Mouse (Mus musculus) CH12.LX (cell line): ENCODE measurements around the gene Psme4. TPM values are rescaled to one million over a fixed set of nuclear protein-coding genes. Genes with fewer than 3 reads are reported as not detected.

Experiments used
- DNase-seq: peaks from one replicate; pipeline ENCODE4 v3.0.0-alpha.2; 2013; ENCODE audit errors: extremely low read depth
- H3K27ac ChIP-seq: 2 replicates; pipeline ENCODE4 v1.5.1; 2012; ENCODE audit warnings: low read depth, mild to moderate bottlenecking, control low read depth, moderate library complexity; ENCODE audit not compliant: insufficient read depth
- H3K27me3 ChIP-seq: replicated peaks from 2 replicates; pipeline ENCODE3; 2012; ENCODE audit warnings: inconsistent platforms
- H3K36me3 ChIP-seq, 2 experiments: replicated peaks in 1 of 2; 2 replicates each; pipeline versions ENCODE3 to v1.6.1; 2012; ENCODE audit warnings: inconsistent platforms in 1 of 2, low read length in 1 of 2, mild to moderate bottlenecking in 1 of 2, mixed read lengths in 1 of 2, moderate library complexity in 1 of 2; ENCODE audit not compliant: control insufficient read depth in 1 of 2, insufficient read depth in 1 of 2
- H3K4me1 ChIP-seq, 2 experiments: 2 replicates each; pipeline ENCODE4 v1.6.1; 2012; ENCODE audit warnings: inconsistent platforms in 1 of 2, moderate library complexity in 1 of 2; ENCODE audit not compliant: insufficient read depth in 2 of 2, control insufficient read depth in 1 of 2
- H3K4me2 ChIP-seq: 2 replicates; pipeline ENCODE4 v1.6.1; 2012; ENCODE audit warnings: low read depth, mild to moderate bottlenecking, control low read depth; ENCODE audit not compliant: poor library complexity, insufficient read depth, severe bottlenecking
- H3K4me3 ChIP-seq, 3 experiments: fragments of 150-350 bp in 1 of 3; sonication (generic) in 1 of 3; replicated peaks in 1 of 3; 2 replicates each; pipeline versions ENCODE3 to v1.5.1; 2011 to 2012; ENCODE audit warnings: low read depth in 2 of 3, low read length in 2 of 3, mild to moderate bottlenecking in 2 of 3, moderate library complexity in 2 of 3, control low read depth in 1 of 3, improper control_type of control experiment in 1 of 3, inconsistent platforms in 1 of 3, mixed read lengths in 1 of 3; ENCODE audit not compliant: poor library complexity in 1 of 3
- H3K79me2 ChIP-seq: replicated peaks from 2 replicates; pipeline ENCODE4 v1.6.1; 2012; ENCODE audit warnings: mild to moderate bottlenecking, moderate library complexity; ENCODE audit not compliant: control insufficient read depth, poor library complexity, insufficient read depth, severe bottlenecking; ENCODE audit errors: extremely low read depth
- H3K9ac ChIP-seq: 2 replicates; pipeline ENCODE4 v1.6.1; 2012; ENCODE audit warnings: low read depth, mild to moderate bottlenecking, control low read depth, moderate library complexity; ENCODE audit not compliant: insufficient read depth
- H3K9me3 ChIP-seq: replicated peaks from 2 replicates; pipeline ENCODE3; 2012; ENCODE audit warnings: low read length, inconsistent platforms, mixed read lengths
- BHLHE40 ChIP-seq: IDR thresholded peaks from 2 replicates; pipeline ENCODE4 v1.6.1; 2011; ENCODE audit warnings: mild to moderate bottlenecking, low read depth, low read length, improper control_type of control experiment
- CHD2 ChIP-seq: IDR thresholded peaks from 2 replicates; pipeline ENCODE4 v1.6.1; 2011; ENCODE audit warnings: low read length, improper control_type of control experiment
- CTCF ChIP-seq, 2 experiments: IDR thresholded peaks in 1 of 2; conservative IDR thresholded peaks in 1 of 2; 2 replicates each; pipeline ENCODE4 v1.5.1; 2011 to 2012; ENCODE audit warnings: low read depth in 2 of 2, low read length in 2 of 2, improper control_type of control experiment in 1 of 2, inconsistent platforms in 1 of 2, mild to moderate bottlenecking in 1 of 2, moderate library complexity in 1 of 2
- ELF1 ChIP-seq: IDR thresholded peaks from 2 replicates; pipeline ENCODE4 v1.6.1; 2014; ENCODE audit warnings: low read depth, mild to moderate bottlenecking, inconsistent platforms, low read length, improper control_type of control experiment
- IRF4 ChIP-seq: IDR thresholded peaks from 2 replicates; pipeline ENCODE4 v1.6.1; 2014; ENCODE audit warnings: low read depth, mild to moderate bottlenecking, inconsistent platforms, low read length, improper control_type of control experiment
- JUN ChIP-seq: IDR thresholded peaks from 2 replicates; pipeline ENCODE4 v1.6.1; 2011; ENCODE audit warnings: low read depth, mild to moderate bottlenecking, low read length, improper control_type of control experiment, moderate library complexity; ENCODE audit not compliant: insufficient read depth
- JUND ChIP-seq: conservative IDR thresholded peaks from 2 replicates; pipeline ENCODE4 v1.6.1; 2011; ENCODE audit warnings: low read depth, low read length, improper control_type of control experiment
- KAT2A ChIP-seq: IDR thresholded peaks from 2 replicates; pipeline ENCODE4 v1.6.1; 2012; ENCODE audit warnings: low read length, improper control_type of control experiment, inconsistent platforms; ENCODE audit not compliant: insufficient replicate concordance
- MAX ChIP-seq: IDR thresholded peaks from 2 replicates; pipeline ENCODE4 v1.6.1; 2011; ENCODE audit warnings: low read length, improper control_type of control experiment
- MEF2A ChIP-seq: IDR thresholded peaks from 2 replicates; pipeline ENCODE4 v1.6.1; 2014; ENCODE audit warnings: low read depth, mild to moderate bottlenecking, inconsistent platforms, low read length, improper control_type of control experiment, borderline replicate concordance
- MYC ChIP-seq: IDR thresholded peaks from 2 replicates; pipeline ENCODE4 v1.6.1; 2011; ENCODE audit warnings: low read depth, mild to moderate bottlenecking, improper control_type of control experiment, low read length
- NELFE ChIP-seq: IDR thresholded peaks from 2 replicates; pipeline ENCODE4 v1.6.1; 2011; ENCODE audit warnings: low read depth, low read length, improper control_type of control experiment
- NRF1 ChIP-seq: IDR thresholded peaks from 2 replicates; pipeline ENCODE4 v1.6.1; 2014; ENCODE audit warnings: low read depth, mild to moderate bottlenecking, inconsistent platforms, low read length, improper control_type of control experiment, moderate library complexity
- POLR2A ChIP-seq: IDR thresholded peaks from 2 replicates; pipeline ENCODE4 v1.6.1; 2011; ENCODE audit warnings: low read depth, mild to moderate bottlenecking, improper control_type of control experiment, low read length
- RAD21 ChIP-seq: IDR thresholded peaks from 2 replicates; pipeline ENCODE4 v1.6.1; 2011; ENCODE audit warnings: low read depth, mild to moderate bottlenecking, low read length, improper control_type of control experiment, moderate library complexity
- SIN3A ChIP-seq: IDR thresholded peaks from 2 replicates; pipeline ENCODE4 v1.6.1; 2012; ENCODE audit warnings: low read length, improper control_type of control experiment, inconsistent platforms
- UBTF ChIP-seq: IDR thresholded peaks from 2 replicates; pipeline ENCODE4 v1.6.1; 2012; ENCODE audit warnings: low read depth, mild to moderate bottlenecking, inconsistent platforms, low read length, improper control_type of control experiment, moderate library complexity
- ZC3H11A ChIP-seq: IDR thresholded peaks from 2 replicates; pipeline ENCODE4 v1.6.1; 2012; ENCODE audit warnings: low read depth, mild to moderate bottlenecking, inconsistent platforms, low read length, improper control_type of control experiment
- ZKSCAN1 ChIP-seq: IDR thresholded peaks from 2 replicates; pipeline ENCODE4 v1.6.1; 2012; ENCODE audit warnings: low read depth, inconsistent platforms, low read length, improper control_type of control experiment, borderline replicate concordance
- ZMIZ1 ChIP-seq: IDR thresholded peaks from 2 replicates; pipeline ENCODE4 v1.6.1; 2012; ENCODE audit warnings: low read depth, mild to moderate bottlenecking, inconsistent platforms, low read length, improper control_type of control experiment
- dilution Hi-C: fragments of 300-500 bp; cut with MboI; formaldehyde crosslinking; loops from 2 replicates; pipeline ENCODE4 v1.14.3; 2020; ENCODE audit warnings: low sequenced_read_pairs; ENCODE audit not compliant: extremely low pct_unique_long_range_greater_than_20kb, extremely low pct_ligation_motif_present
- in situ Hi-C: fragments of 300-500 bp; cut with MboI; formaldehyde crosslinking; loops from 3 replicates; pipeline ENCODE4 v1.14.3; 2019; ENCODE audit warnings: low sequenced_read_pairs, low pct_ligation_motif_present, low pct_unique_long_range_greater_than_20kb, mixed read lengths
- polyA plus RNA-seq: library from polyadenylated mRNA; unstranded; fragments of >175 nt; gene quantifications from 2 replicates; pipeline ENCODE4 v1.2.1, GENCODE M21; 2012; ENCODE audit warnings: low read depth; ENCODE audit not compliant: insufficient read length
- total RNA-seq, 2 experiments: library from RNA; depleted of rRNA; stranded (reverse); fragments of 300-350 nt in 1 of 2; fragments of >200 nt in 1 of 2; gene quantifications; 2 replicates each; pipeline ENCODE4 v1.2.3; 2012 to 2014

The Psme4 gene
- total and polyA plus RNA-seq, 3 experiments: 30.7 to 43.8 (median 43.1) TPM

DNA sequence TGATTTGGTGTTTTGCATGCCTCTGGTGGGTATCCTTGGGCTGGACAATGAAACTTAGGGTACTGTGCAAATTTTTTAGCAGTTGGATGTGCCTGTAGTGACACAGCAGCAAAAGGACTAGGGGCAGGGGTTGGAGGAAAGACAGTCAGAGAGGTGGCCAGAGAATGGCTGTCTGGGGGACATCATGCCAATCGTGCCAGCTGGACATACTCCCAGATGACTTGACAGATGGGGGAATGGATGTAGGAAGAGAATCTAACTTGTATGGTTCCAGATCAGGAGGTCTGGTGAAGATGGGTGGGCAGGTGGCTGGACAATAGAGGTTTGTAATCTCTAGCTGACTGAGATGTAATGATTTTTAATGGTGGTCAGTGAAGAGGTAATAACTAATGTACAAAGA lies 6.5 kb upstream of the Psme4 start:
- Histone ChIP-seq H3K27me3 (no peaks in the 10 kb centered on the region), H3K4me1 (no peaks in the 10 kb centered on the region), H3K4me3 (no peak overlapping the region), H3K4me2 (no peak overlapping the region), H3K27ac (no peak overlapping the region), H3K9ac (no peak overlapping the region), H3K36me3 (no peaks in the 10 kb centered on the region), H3K9me3 (no peaks in the 10 kb centered on the region), H3K79me2 (no peaks in the 10 kb centered on the region)
- no peak for DNase-seq
- in situ Hi-C loops (no loop called here), dilution Hi-C loops (no loop called here)
- TF ChIP-seq CTCF (conservative IDR thresholded peaks at IDR 0.05 in 1 of 2, IDR thresholded peaks at IDR 0.05 in 1 of 2; ENCODE audit: low read depth in 2 of 2, low read length in 2 of 2): no peak
- TF ChIP-seq ELF1: no peak
- no peak for TF ChIP-seq POLR2A
- TF ChIP-seq NELFE: no peak
- no peak for TF ChIP-seq ZMIZ1
- no peak for TF ChIP-seq UBTF
- TF ChIP-seq ZKSCAN1: no peak
- no peak for TF ChIP-seq IRF4
- TF ChIP-seq MYC: no peak
- no peak for TF ChIP-seq CHD2
- TF ChIP-seq BHLHE40: no peak
- no peak for TF ChIP-seq KAT2A
- TF ChIP-seq MEF2A: no peak
- no peak for TF ChIP-seq JUN
- no peak for TF ChIP-seq ZC3H11A
- no peak for TF ChIP-seq RAD21
- no peak for TF ChIP-seq JUND

DNA sequence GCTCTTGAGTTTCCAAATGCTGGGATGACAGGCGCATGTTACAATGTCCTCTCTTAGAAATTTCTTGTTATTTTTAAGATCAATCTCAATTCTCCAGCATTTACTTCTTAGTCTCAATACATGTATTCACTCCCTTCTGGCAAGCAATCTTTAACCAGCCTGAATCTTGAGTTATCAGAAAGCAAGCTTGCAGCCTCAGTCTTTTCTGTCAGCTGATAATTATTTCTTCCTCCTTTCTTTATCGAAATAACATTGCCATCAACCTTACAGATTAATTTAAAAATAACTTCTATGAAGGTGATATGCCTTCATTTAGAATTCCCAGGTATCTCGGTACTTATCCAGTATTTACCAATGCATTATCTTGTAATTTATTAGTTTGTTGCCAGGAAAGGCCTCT lies 709 bp upstream of the Psme4 start:
- Histone ChIP-seq H3K9ac (peak overlapping the region; percentile 92), H3K4me2 (peak overlapping the region; percentile 67; the same call in 1 of the 2 replicates), H3K4me1 (peaks cover 7 to 29% of the 10 kb centered on the region in 2 experiments; a peak in 3 of 4 replicates), H3K27me3 (no peaks in the 10 kb centered on the region), H3K9me3 (no peaks in the 10 kb centered on the region), H3K79me2 (peaks cover 25% of the 10 kb centered on the region), H3K27ac (no peak overlapping the region), H3K36me3 (no peaks in the 10 kb centered on the region), H3K4me3 (peak overlapping the region; percentile 74 to 95 (median 83))
- in situ Hi-C loops: no loop called here
- dilution Hi-C loops: no loop called here
- no peak for TF ChIP-seq SIN3A
- no peak for TF ChIP-seq ZC3H11A
- no peak for TF ChIP-seq BHLHE40
- TF ChIP-seq MAX: no peak
- no peak for TF ChIP-seq NRF1
- no peak for DNase-seq
